27 mouse cellular contexts compared by ENCODE assay signal in genomic region chr12:31134465-31134992, GRCm38 (mm10).
A peak's percentile ranks its signal among the peaks of the same experiment; 100 is the strongest.
DNase-seq lines count a peak whose midpoint lies in the region; ATAC-seq and TF ChIP-seq lines count a peak whose summit lies in the region.
"Had no signal": no experiment of that assay in that cellular context is flagged by ENCODE, and none has a peak within 500 bp of the region (broad histone marks: within the 10 kb centered on the region; RNA-seq: fewer than 3 reads in every experiment).

No protein-coding gene starts in this region.

- H3K27me3 ChIP-seq in heart, adult 2 months (ENCODE audit: control insufficient read depth, insufficient read depth, low read length) = no peaks in the 10 kb centered on the region
- no peaks in the 10 kb centered on the region for H3K27me3 ChIP-seq in kidney, embryonic 16.5 days (ENCODE audit: insufficient read depth, low read length)
- H3K27me3 ChIP-seq in midbrain, embryonic 16.5 days (ENCODE audit: control insufficient read depth, insufficient read depth, low read depth, low read length) = no peaks in the 10 kb centered on the region
- H3K27me3 ChIP-seq: CH12.LX; embryonic facial prominence, embryonic 15.5 days; heart, embryonic 12.5 days; liver, embryonic 12.5 days; midbrain, embryonic 15.5 days had no signal

- H3K4me1 ChIP-seq in heart, adult 2 months (ENCODE audit: control insufficient read depth, insufficient read depth, low read length) = peaks cover 8% of the 10 kb centered on the region
- peaks cover 10% of the 10 kb centered on the region; the same call in 1 of the 2 replicates for H3K4me1 ChIP-seq in kidney, embryonic 16.5 days (ENCODE audit: insufficient read depth, low read length)
- H3K4me1 ChIP-seq in midbrain, embryonic 16.5 days (ENCODE audit: control insufficient read depth, insufficient read depth, low read length) = peaks cover 8% of the 10 kb centered on the region
- H3K4me1 ChIP-seq: liver, embryonic 12.5 days; midbrain, embryonic 10.5 days had no signal

- no peak overlapping the region; the same call in 1 of the 2 replicates for H3K27ac ChIP-seq in heart, adult 2 months
- peak overlapping the region; percentile 65; the same call in 1 of the 2 replicates for H3K27ac ChIP-seq in kidney, embryonic 16.5 days (ENCODE audit: low read length)
- H3K27ac ChIP-seq in midbrain, embryonic 16.5 days (ENCODE audit: low read length) = no peak overlapping the region
- H3K27ac ChIP-seq: hindbrain, embryonic 14.5 days; liver, embryonic 12.5 days; midbrain, embryonic 10.5 days; midbrain, embryonic 15.5 days had no signal

- no peak for TF ChIP-seq CTCF in heart, adult 2 months (IDR thresholded peaks at IDR 0.05)

- intact Hi-C loops in heart, adult 2 months (cut with DNase I) = no loop called here

- no peaks in the 10 kb centered on the region for H3K9me3 ChIP-seq in kidney, embryonic 16.5 days (ENCODE audit: low read length)
- no peaks in the 10 kb centered on the region; the same call in 1 of the 2 replicates for H3K9me3 ChIP-seq in midbrain, embryonic 16.5 days (replicated peaks; ENCODE audit: control insufficient read depth, low read length, poor library complexity, severe bottlenecking)
- H3K9me3 ChIP-seq: embryonic facial prominence, embryonic 15.5 days; heart, embryonic 12.5 days; liver, embryonic 12.5 days; midbrain, embryonic 10.5 days; midbrain, embryonic 15.5 days had no signal

- TF ChIP-seq EP300 in heart, adult 2 months (IDR thresholded peaks at IDR 0.05; ENCODE audit: insufficient read depth, low read depth, low read length) = no peak

- DNase-seq in heart, adult 11 months = peak; percentile 92
- no peak for DNase-seq in heart, adult 2 months
- DNase-seq in kidney, postnatal 25 days = no peak
- peak; percentile 13 to 53 for DNase-seq in lung, postnatal 4 days
- DNase-seq in lung, postnatal 36 days = no peak
- DNase-seq: adrenal gland, adult 8-10 months; cerebellum, adult 2 months; cerebellum, postnatal 14 days; gastrocnemius, postnatal 14 days; layer of hippocampus, postnatal 36 days; left cerebral cortex, postnatal 4 days; liver, postnatal 0 days; right cerebral cortex, postnatal 25 days; spleen, adult 18-20 months; thymus, postnatal 14 days had no signal

- H3K79me2 ChIP-seq in heart, adult 2 months (replicated peaks; ENCODE audit: control insufficient read depth, insufficient read depth, low read length) = no peaks in the 10 kb centered on the region

- no peak for TF ChIP-seq POLR2A in heart, adult 2 months (IDR thresholded peaks at IDR 0.05; ENCODE audit: insufficient read depth, low read depth, low read length)

- H3K9ac ChIP-seq in heart, adult 2 months (ENCODE audit: low read depth, low read length) = no peak overlapping the region
- no peak overlapping the region for H3K9ac ChIP-seq in kidney, embryonic 16.5 days (replicated peaks; ENCODE audit: low read length)
- H3K9ac ChIP-seq in midbrain, embryonic 16.5 days (ENCODE audit: low read depth, low read length) = no peak overlapping the region
- H3K9ac ChIP-seq: embryonic facial prominence, embryonic 15.5 days; heart, embryonic 12.5 days; hindbrain, embryonic 14.5 days; liver, embryonic 12.5 days; liver, postnatal 0 days; midbrain, embryonic 15.5 days had no signal

- peaks cover 12% of the 10 kb centered on the region for H3K36me3 ChIP-seq in heart, adult 2 months (ENCODE audit: control insufficient read depth, insufficient read depth, low read length)
- no peaks in the 10 kb centered on the region for H3K36me3 ChIP-seq in kidney, embryonic 16.5 days (ENCODE audit: insufficient read depth, low read length)
- H3K36me3 ChIP-seq in midbrain, embryonic 16.5 days (ENCODE audit: control insufficient read depth, insufficient read depth, low read length) = no peaks in the 10 kb centered on the region
- H3K36me3 ChIP-seq: embryonic facial prominence, embryonic 15.5 days; heart, embryonic 12.5 days; liver, embryonic 12.5 days; midbrain, embryonic 10.5 days; midbrain, embryonic 15.5 days had no signal

- ATAC-seq in kidney, embryonic 16.5 days (ENCODE audit: low FRiP score, low TSS enrichment) = no peak
- no peak for ATAC-seq in midbrain, embryonic 16.5 days
- ATAC-seq: activated CD4-positive, CD25-positive, alpha-beta regulatory T cell, adult 4 months; forebrain, embryonic 14.5 days; liver, embryonic 12.5 days; liver, postnatal 0 days; lung, postnatal 0 days; midbrain, embryonic 15.5 days had no signal

- no peak overlapping the region for H3K4me2 ChIP-seq in kidney, embryonic 16.5 days (replicated peaks; ENCODE audit: low read depth, low read length)
- H3K4me2 ChIP-seq in midbrain, embryonic 16.5 days (ENCODE audit: low read length) = no peak overlapping the region
- H3K4me2 ChIP-seq: embryonic facial prominence, embryonic 15.5 days; heart, embryonic 12.5 days; hindbrain, embryonic 14.5 days; liver, embryonic 12.5 days; midbrain, embryonic 15.5 days had no signal

- H3K4me3 ChIP-seq in heart, adult 2 months = no peak overlapping the region
- no peak overlapping the region for H3K4me3 ChIP-seq in kidney, embryonic 16.5 days (ENCODE audit: low read length)
- H3K4me3 ChIP-seq in midbrain, embryonic 16.5 days (ENCODE audit: low read depth, low read length) = no peak overlapping the region
- H3K4me3 ChIP-seq: embryonic facial prominence, embryonic 15.5 days; heart, embryonic 12.5 days; liver, embryonic 12.5 days; midbrain, embryonic 10.5 days; midbrain, embryonic 15.5 days had no signal

- WGBS in heart, adult 2 months = 49% methylated on average over 6 of the region's 6 CpGs
- WGBS in kidney, embryonic 16.5 days = 74% methylated on average over 6 of the region's 6 CpGs
- 70% methylated on average over 6 of the region's 6 CpGs for WGBS in midbrain, embryonic 16.5 days

Comparison
In these comparisons a context has a peak if more than half of its experiments do, and no peak if none do; other contexts are left out.
1. DNase-seq: peak in heart, adult 11 months (single experiment) and lung, postnatal 4 days (2 of 2); none in heart, adult 2 months (0 of 2), kidney, postnatal 25 days (0 of 2) and lung, postnatal 36 days (single experiment).